Mouse (Mus musculus) neural tube, embryonic 13.5 days (tissue): ENCODE results near the gene Grik3. TPM values are rescaled to one million over a fixed set of nuclear protein-coding genes. Genes with fewer than 3 reads are reported as not detected.

ENCODE experiments used
- ATAC-seq: fragments of 200-750 bp; cut with Nextera tagmentation; 2 replicates; pipeline ENCODE4 v1.8.0; 2017; ENCODE audit warnings: low read depth, mild to moderate bottlenecking, moderate TSS enrichment, moderate library complexity
- H3K27ac ChIP-seq: fragments of 300-500 bp; sonication (generic); replicated peaks from 2 replicates; pipeline ENCODE4 v1.5.1; 2015; ENCODE audit warnings: moderate library complexity, mild to moderate bottlenecking, inconsistent platforms
- H3K27me3 ChIP-seq: fragments of 300-500 bp; sonication (generic); 2 replicates; pipeline ENCODE4 v1.6.1; 2015; ENCODE audit warnings: mild to moderate bottlenecking, inconsistent platforms
- H3K36me3 ChIP-seq: fragments of 300-500 bp; sonication (generic); 2 replicates; pipeline ENCODE4 v1.6.1; 2015; ENCODE audit warnings: mild to moderate bottlenecking, inconsistent platforms
- H3K4me1 ChIP-seq: fragments of 300-500 bp; sonication (generic); replicated peaks from 2 replicates; pipeline ENCODE4 v1.6.1; 2015; ENCODE audit warnings: inconsistent platforms
- H3K4me2 ChIP-seq: fragments of 300-500 bp; sonication (generic); 2 replicates; pipeline ENCODE4 v1.6.1; 2015; ENCODE audit warnings: inconsistent platforms, mild to moderate bottlenecking, moderate library complexity
- H3K4me3 ChIP-seq: fragments of 300-500 bp; sonication (generic); 2 replicates; pipeline ENCODE4 v1.5.1; 2015; ENCODE audit warnings: mild to moderate bottlenecking, inconsistent platforms
- H3K9ac ChIP-seq: fragments of 300-500 bp; sonication (generic); 2 replicates; pipeline ENCODE4 v1.6.1; 2015; ENCODE audit warnings: moderate library complexity, mild to moderate bottlenecking, inconsistent platforms
- H3K9me3 ChIP-seq: fragments of 300-500 bp; sonication (generic); 2 replicates; pipeline ENCODE4 v1.6.1; 2016; ENCODE audit warnings: inconsistent platforms
- WGBS: fragments of 180-500 bp; shearing (Covaris S2); methylation state at CpG from one replicate; pipeline ENCODE4 v1.1.7; 2015; 5-methylcytosine and 5-hydroxymethylcytosine counted together
- polyA plus RNA-seq: library from polyadenylated mRNA; unstranded; fragments of >200 nt; fragmentation: Nextera tagmentation; extraction: Ambion mirVana; gene quantifications from 2 replicates; pipeline ENCODE4 v1.2.1, GENCODE M21; 2015

Gene Grik3
- polyA plus RNA-seq, 1 experiment from 2014 or later: 3.5 TPM

GRCm38 (mm10) chr4:125495477-125495876 is 5.0 kb downstream of the Grik3 start:
- no peak for ATAC-seq
- H3K9me3 ChIP-seq: no peaks in the 10 kb centered on the region
- H3K4me3 ChIP-seq: no peak overlapping the region
- H3K27me3 ChIP-seq: peaks cover 95% of the 10 kb centered on the region
- 18% methylated on average over 8 of the region's 8 CpGs for WGBS
- H3K27ac ChIP-seq: no peak overlapping the region
- H3K9ac ChIP-seq: peak overlapping the region; percentile 81
- peaks cover 87% of the 10 kb centered on the region for H3K4me1 ChIP-seq
- H3K4me2 ChIP-seq: peak overlapping the region; percentile 69
- no peaks in the 10 kb centered on the region for H3K36me3 ChIP-seq

- peak overlapping the region; percentile 11; the same call in 1 of the 2 replicates for H3K4me2 ChIP-seq
- no peaks in the 10 kb centered on the region for H3K9me3 ChIP-seq
- no peak overlapping the region for H3K4me3 ChIP-seq
- H3K27me3 ChIP-seq: peaks cover 90% of the 10 kb centered on the region
- H3K9ac ChIP-seq: no peak overlapping the region
- no peak overlapping the region for H3K27ac ChIP-seq
- no peak for ATAC-seq
- H3K36me3 ChIP-seq: no peaks in the 10 kb centered on the region
- 10% methylated on average over 1 of the region's 1 CpGs for WGBS
- peaks cover 72% of the 10 kb centered on the region for H3K4me1 ChIP-seq
Measured at GRCm38 (mm10) chr4:125497001-125497400, 6.5 kb downstream of the Grik3 start.

GRCm38 (mm10) chr4:125497471-125497870 is 7.0 kb downstream of the Grik3 start:
- Histone ChIP-seq H3K36me3 (no peaks in the 10 kb centered on the region), H3K4me2 (no peak overlapping the region; the same call in 1 of the 2 replicates), H3K27ac (no peak overlapping the region), H3K4me3 (no peak overlapping the region), H3K4me1 (peaks cover 69% of the 10 kb centered on the region), H3K9ac (no peak overlapping the region), H3K9me3 (no peaks in the 10 kb centered on the region), H3K27me3 (peaks cover 86% of the 10 kb centered on the region)
- WGBS: 49% methylated on average over 7 of the region's 7 CpGs
- ATAC-seq: no peak

GRCm38 (mm10) chr4:125498866-125499265 is 8.4 kb downstream of the Grik3 start:
- peaks cover 62% of the 10 kb centered on the region for H3K4me1 ChIP-seq
- H3K4me3 ChIP-seq: no peak overlapping the region
- peak overlapping the region; percentile 27; the same call in 1 of the 2 replicates for H3K4me2 ChIP-seq
- no peaks in the 10 kb centered on the region for H3K36me3 ChIP-seq
- H3K27ac ChIP-seq: no peak overlapping the region
- no peaks in the 10 kb centered on the region for H3K9me3 ChIP-seq
- H3K9ac ChIP-seq: no peak overlapping the region
- ATAC-seq: no peak
- H3K27me3 ChIP-seq: peaks cover 72% of the 10 kb centered on the region
- WGBS: 6% methylated on average over 6 of the region's 6 CpGs

- H3K27me3 ChIP-seq: peaks cover 40% of the 10 kb centered on the region
- H3K36me3 ChIP-seq: no peaks in the 10 kb centered on the region
- peaks cover 24% of the 10 kb centered on the region for H3K4me1 ChIP-seq
- H3K27ac ChIP-seq: no peak overlapping the region
- H3K4me3 ChIP-seq: no peak overlapping the region
- H3K4me2 ChIP-seq: no peak overlapping the region
- no peak overlapping the region for H3K9ac ChIP-seq
- ATAC-seq: no peak
- H3K9me3 ChIP-seq: no peaks in the 10 kb centered on the region
- WGBS: 54% methylated on average over 8 of the region's 8 CpGs
Measured at GRCm38 (mm10) chr4:125502861-125503260, 12.4 kb downstream of the Grik3 start.

GRCm38 (mm10) chr4:125512434-125512833 is 21.9 kb downstream of the Grik3 start:
- Histone ChIP-seq H3K4me1 (peaks cover 19% of the 10 kb centered on the region), H3K9me3 (no peaks in the 10 kb centered on the region), H3K9ac (no peak overlapping the region), H3K27ac (no peak overlapping the region), H3K4me2 (no peak overlapping the region), H3K36me3 (no peaks in the 10 kb centered on the region), H3K27me3 (peaks cover 16% of the 10 kb centered on the region; the same call in 1 of the 2 replicates), H3K4me3 (no peak overlapping the region)
- 76% methylated on average over 6 of the region's 6 CpGs for WGBS
- ATAC-seq: no peak

GRCm38 (mm10) chr4:125515646-125516045 is 25.1 kb downstream of the Grik3 start:
- Histone ChIP-seq H3K27me3 (peaks cover 13% of the 10 kb centered on the region; the same call in 1 of the 2 replicates), H3K9me3 (no peaks in the 10 kb centered on the region), H3K4me2 (no peak overlapping the region), H3K4me3 (no peak overlapping the region), H3K36me3 (no peaks in the 10 kb centered on the region), H3K9ac (no peak overlapping the region), H3K4me1 (peaks cover 25% of the 10 kb centered on the region), H3K27ac (no peak overlapping the region)
- WGBS: 48% methylated on average over 13 of the region's 13 CpGs
- no peak for ATAC-seq

DNA sequence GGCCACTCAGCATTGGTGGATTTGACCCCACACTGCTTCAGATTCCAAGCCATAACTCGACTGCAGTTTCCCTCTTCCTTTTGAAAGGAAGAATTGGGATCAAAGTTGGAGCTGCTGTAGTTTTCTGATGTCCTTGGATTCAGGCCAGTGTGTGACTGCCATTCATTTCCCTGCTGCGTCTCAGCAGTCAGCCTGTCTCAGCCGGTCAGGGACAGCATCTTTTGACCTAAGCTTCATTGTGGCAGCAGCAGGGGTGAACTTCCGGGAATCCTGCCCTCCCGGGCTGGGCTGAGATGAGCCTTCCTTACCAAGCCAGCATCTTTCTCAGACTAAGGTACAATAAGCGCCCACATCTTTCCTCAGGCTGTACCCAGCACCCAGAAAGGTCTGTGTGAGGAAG is 26.1 kb downstream of the Grik3 start:
- Histone ChIP-seq H3K27me3 (peaks cover 14% of the 10 kb centered on the region; the same call in 1 of the 2 replicates), H3K36me3 (no peaks in the 10 kb centered on the region), H3K4me3 (no peak overlapping the region), H3K4me1 (peaks cover 25% of the 10 kb centered on the region), H3K9ac (no peak overlapping the region), H3K4me2 (no peak overlapping the region), H3K9me3 (no peaks in the 10 kb centered on the region), H3K27ac (no peak overlapping the region)
- 46% methylated on average over 6 of the region's 6 CpGs for WGBS
- ATAC-seq: no peak

DNA sequence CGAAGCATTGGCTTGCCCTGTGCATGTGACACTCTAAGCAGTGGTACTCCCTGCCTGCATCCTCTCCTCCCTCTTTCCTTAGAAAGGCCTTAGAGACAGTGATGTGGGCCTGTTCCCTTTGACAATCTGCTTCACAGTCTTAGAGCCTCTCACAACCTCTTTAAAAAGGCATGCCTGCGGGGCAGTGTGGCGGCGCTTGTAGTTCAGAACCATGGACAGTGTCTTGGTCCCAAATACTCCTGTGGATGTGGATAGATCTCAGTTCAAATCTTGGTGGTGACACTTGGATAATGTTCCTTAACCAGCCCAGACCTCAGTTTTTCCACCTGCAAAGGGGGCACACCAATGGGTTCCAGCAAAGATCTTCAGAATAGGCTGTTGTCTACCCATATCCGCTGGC is 28.4 kb downstream of the Grik3 start:
- H3K27ac ChIP-seq: no peak overlapping the region
- H3K4me3 ChIP-seq: no peak overlapping the region
- H3K36me3 ChIP-seq: no peaks in the 10 kb centered on the region
- peaks cover 25% of the 10 kb centered on the region for H3K4me1 ChIP-seq
- H3K9ac ChIP-seq: no peak overlapping the region
- no peaks in the 10 kb centered on the region for H3K9me3 ChIP-seq
- WGBS: 88% methylated on average over 5 of the region's 5 CpGs
- no peak for ATAC-seq
- no peak overlapping the region for H3K4me2 ChIP-seq
- H3K27me3 ChIP-seq: peaks cover 16% of the 10 kb centered on the region; the same call in 1 of the 2 replicates

GRCm38 (mm10) chr4:125522931-125523330 is 32.4 kb downstream of the Grik3 start:
- no peak for ATAC-seq
- Histone ChIP-seq H3K4me2 (no peak overlapping the region), H3K4me1 (peaks cover 15% of the 10 kb centered on the region), H3K27ac (no peak overlapping the region), H3K27me3 (peaks cover 18% of the 10 kb centered on the region; the same call in 1 of the 2 replicates), H3K9ac (no peak overlapping the region), H3K4me3 (no peak overlapping the region), H3K36me3 (no peaks in the 10 kb centered on the region), H3K9me3 (no peaks in the 10 kb centered on the region)
- 66% methylated on average over 7 of the region's 7 CpGs for WGBS

GRCm38 (mm10) chr4:125525266-125525665 is 34.8 kb downstream of the Grik3 start:
- Histone ChIP-seq H3K9ac (no peak overlapping the region), H3K27me3 (peaks cover 35% of the 10 kb centered on the region), H3K4me1 (peaks cover 10% of the 10 kb centered on the region; the same call in 1 of the 2 replicates), H3K36me3 (no peaks in the 10 kb centered on the region), H3K9me3 (no peaks in the 10 kb centered on the region), H3K27ac (no peak overlapping the region), H3K4me2 (no peak overlapping the region), H3K4me3 (no peak overlapping the region)
- ATAC-seq: no peak
- WGBS: 84% methylated on average over 4 of the region's 4 CpGs

GRCm38 (mm10) chr4:125526425-125526824 is 35.9 kb downstream of the Grik3 start:
- WGBS: 29% methylated on average over 5 of the region's 5 CpGs
- no peak for ATAC-seq
- Histone ChIP-seq H3K9ac (no peak overlapping the region), H3K27me3 (peaks cover 42% of the 10 kb centered on the region), H3K9me3 (no peaks in the 10 kb centered on the region), H3K36me3 (no peaks in the 10 kb centered on the region), H3K4me2 (no peak overlapping the region), H3K4me3 (no peak overlapping the region), H3K27ac (no peak overlapping the region), H3K4me1 (peaks cover 8% of the 10 kb centered on the region; the same call in 1 of the 2 replicates)

GRCm38 (mm10) chr4:125533965-125534364 is 43.5 kb downstream of the Grik3 start:
- ATAC-seq: no peak
- Histone ChIP-seq H3K9me3 (no peaks in the 10 kb centered on the region), H3K4me2 (no peak overlapping the region), H3K4me3 (no peak overlapping the region), H3K27ac (no peak overlapping the region), H3K36me3 (no peaks in the 10 kb centered on the region), H3K27me3 (peaks cover 78% of the 10 kb centered on the region), H3K9ac (no peak overlapping the region), H3K4me1 (peaks cover 38% of the 10 kb centered on the region)
- WGBS: 34% methylated on average over 9 of the region's 9 CpGs
